Mouse (Mus musculus) embryonic fibroblast, embryonic 13.5 days (primary cell): ENCODE measurements around the gene Kirrel3.

Experiments used
- CTCF ChIP-seq: IDR thresholded peaks from 2 replicates; pipeline ENCODE4 v1.5.1; 2011; ENCODE audit warnings: mild to moderate bottlenecking, control low read depth, low read length, moderate library complexity, borderline replicate concordance; ENCODE audit not compliant: insufficient read depth
- POLR2A ChIP-seq: IDR thresholded peaks from 2 replicates; pipeline ENCODE4 v1.6.1; 2011; ENCODE audit warnings: low read depth, mild to moderate bottlenecking, control low read depth, low read length, moderate library complexity

DNA sequence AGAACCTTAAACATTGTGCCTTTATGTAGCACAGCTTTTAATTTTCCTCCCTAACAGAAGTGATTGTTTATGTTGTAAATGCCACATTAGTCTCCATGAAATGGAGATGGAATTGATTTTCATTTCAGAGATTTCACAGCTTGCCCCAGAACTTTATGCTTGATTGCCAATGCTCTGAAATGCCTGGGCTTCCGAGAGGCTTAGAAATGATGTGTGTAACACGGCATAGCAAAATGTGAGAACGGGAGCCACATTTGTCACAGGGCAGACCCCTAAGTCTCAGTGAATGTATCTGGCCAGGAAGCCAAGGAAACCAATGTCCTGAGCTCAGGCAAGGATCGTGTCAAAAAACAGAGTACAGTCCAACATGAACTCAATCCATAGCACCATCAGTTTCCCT, 227.3 kb downstream of the Kirrel3 start:
- TF ChIP-seq POLR2A (no peak), CTCF (no peak)
